Mouse (Mus musculus) forebrain, embryonic 16.5 days (tissue): ENCODE results near the gene Nsd1. TPM values are rescaled to one million over a fixed set of nuclear protein-coding genes. Genes with fewer than 3 reads are reported as not detected.
A peak's percentile ranks its signal among the peaks of the same experiment; 100 is the strongest.

Experiments used
- ATAC-seq: fragments of 200-750 bp; cut with Nextera tagmentation; 2 replicates; pipeline ENCODE4 v1.8.0; 2017; ENCODE audit warnings: mild to moderate bottlenecking, moderate library complexity
- H3K27ac ChIP-seq: fragments of 300-500 bp; sonication (generic); 2 replicates; pipeline ENCODE4 v1.5.1; 2014; ENCODE audit warnings: low read length, control low read depth
- H3K27me3 ChIP-seq: fragments of 300-500 bp; sonication (generic); replicated peaks from 2 replicates; pipeline ENCODE4 v1.6.1; 2014; ENCODE audit warnings: low read length; ENCODE audit not compliant: control insufficient read depth, insufficient read depth
- H3K36me3 ChIP-seq: fragments of 300-500 bp; sonication (generic); 2 replicates; pipeline ENCODE4 v1.6.1; 2014; ENCODE audit not compliant: control insufficient read depth, insufficient read depth
- H3K4me1 ChIP-seq: fragments of 300-500 bp; sonication (generic); replicated peaks from 2 replicates; pipeline ENCODE4 v1.6.1; 2014; ENCODE audit warnings: low read length; ENCODE audit not compliant: control insufficient read depth, insufficient read depth
- H3K4me2 ChIP-seq: fragments of 300-500 bp; sonication (generic); 2 replicates; pipeline ENCODE4 v1.6.1; 2014; ENCODE audit warnings: mild to moderate bottlenecking, low read length, control low read depth
- H3K4me3 ChIP-seq: fragments of 300-500 bp; sonication (generic); replicated peaks from 2 replicates; pipeline ENCODE4 v1.5.1; 2014; ENCODE audit warnings: mild to moderate bottlenecking, low read length, control low read depth
- H3K9ac ChIP-seq: fragments of 300-500 bp; sonication (generic); replicated peaks from 2 replicates; pipeline ENCODE4 v1.6.1; 2014; ENCODE audit warnings: low read depth, low read length, control low read depth
- H3K9me3 ChIP-seq: fragments of 300-500 bp; sonication (generic); 2 replicates; pipeline ENCODE4 v1.6.1; 2016; ENCODE audit warnings: low read length; ENCODE audit not compliant: control insufficient read depth
- WGBS: fragments of 180-500 bp; shearing (Covaris S2); extraction: QIAGEN DNeasy Blood & Tissue Kit; methylation state at CpG from one replicate; pipeline ENCODE4 v1.1.7; 2014; 5-methylcytosine and 5-hydroxymethylcytosine counted together
- polyA plus RNA-seq: library from polyadenylated mRNA; unstranded; fragments of >200 nt; fragmentation: Nextera tagmentation; extraction: Ambion mirVana; gene quantifications from 2 replicates; pipeline ENCODE4 v1.2.1, GENCODE M21; 2015

Gene Nsd1
- 52.4 and 53.1 TPM in 2 replicates for polyA plus RNA-seq

GRCm38 (mm10) chr13:55209649-55210192 lies at the start of gene Nsd1:
Gene Nsd1, plus strand, starts transcription at chr13:55209782.
- H3K36me3 ChIP-seq: no peaks in the 10 kb centered on the region
- ATAC-seq: no peak
- peak within 1 kb of the TSS; percentile 85 for H3K4me3 ChIP-seq
- H3K4me2 ChIP-seq: peak within 1 kb of the TSS; percentile 76
- no peaks in the 10 kb centered on the region for H3K27me3 ChIP-seq
- peaks cover 34% of the 10 kb centered on the region for H3K4me1 ChIP-seq
- H3K27ac ChIP-seq: peak within 1 kb of the TSS; percentile 97
- H3K9ac ChIP-seq: peak within 1 kb of the TSS; percentile 92
- WGBS: 25% methylated on average over 31 of the region's 31 CpGs
- no peaks in the 10 kb centered on the region for H3K9me3 ChIP-seq

- Histone ChIP-seq H3K27ac (no peak overlapping the region), H3K4me3 (no peak overlapping the region), H3K4me2 (no peak overlapping the region), H3K36me3 (no peaks in the 10 kb centered on the region), H3K27me3 (no peaks in the 10 kb centered on the region), H3K9ac (no peak overlapping the region), H3K9me3 (no peaks in the 10 kb centered on the region), H3K4me1 (no peaks in the 10 kb centered on the region)
- 69% methylated on average over 7 of the region's 7 CpGs for WGBS
- ATAC-seq: no peak
Measured at GRCm38 (mm10) chr13:55162365-55162764, 47.2 kb upstream of the Nsd1 start.

- no peak overlapping the region for H3K9ac ChIP-seq
- WGBS: 63% methylated on average over 5 of the region's 5 CpGs
- ATAC-seq: no peak
Measured at GRCm38 (mm10) chr13:55163553-55163952, 46.0 kb upstream of the Nsd1 start.

GRCm38 (mm10) chr13:55165831-55166339 lies 43.7 kb upstream of the Nsd1 start:
- Histone ChIP-seq H3K9ac (no peak overlapping the region), H3K4me2 (no peak overlapping the region), H3K4me1 (peaks cover 7% of the 10 kb centered on the region), H3K36me3 (no peaks in the 10 kb centered on the region), H3K4me3 (no peak overlapping the region), H3K27ac (no peak overlapping the region), H3K9me3 (no peaks in the 10 kb centered on the region), H3K27me3 (no peaks in the 10 kb centered on the region)
- 91% methylated on average over 16 of the region's 16 CpGs for WGBS
- no peak for ATAC-seq

More at GRCm38 (mm10) chr13:55163553-55163952, 46.0 kb upstream of the Nsd1 start:
- no peaks in the 10 kb centered on the region for H3K9me3 ChIP-seq
- no peak overlapping the region for H3K4me2 ChIP-seq
- H3K4me1 ChIP-seq: no peaks in the 10 kb centered on the region
- no peak overlapping the region for H3K27ac ChIP-seq
- no peak overlapping the region for H3K4me3 ChIP-seq
- no peaks in the 10 kb centered on the region for H3K27me3 ChIP-seq
- H3K36me3 ChIP-seq: no peaks in the 10 kb centered on the region

GRCm38 (mm10) chr13:55166806-55167725 lies 42.5 kb upstream of the Nsd1 start:
- H3K4me3 ChIP-seq: no peak overlapping the region
- no peaks in the 10 kb centered on the region for H3K36me3 ChIP-seq
- H3K9me3 ChIP-seq: no peaks in the 10 kb centered on the region
- WGBS: 88% methylated on average over 32 of the region's 32 CpGs
- H3K4me2 ChIP-seq: no peak overlapping the region
- peaks cover 19% of the 10 kb centered on the region for H3K4me1 ChIP-seq
- no peaks in the 10 kb centered on the region for H3K27me3 ChIP-seq
- no peak overlapping the region for H3K9ac ChIP-seq
- H3K27ac ChIP-seq: no peak overlapping the region
- no peak for ATAC-seq

GRCm38 (mm10) chr13:55167798-55168197 lies 41.8 kb upstream of the Nsd1 start:
- Histone ChIP-seq H3K27ac (no peak overlapping the region), H3K9me3 (no peaks in the 10 kb centered on the region), H3K4me3 (no peak overlapping the region), H3K9ac (no peak overlapping the region), H3K36me3 (no peaks in the 10 kb centered on the region), H3K4me2 (no peak overlapping the region), H3K27me3 (no peaks in the 10 kb centered on the region), H3K4me1 (peaks cover 24% of the 10 kb centered on the region)
- ATAC-seq: no peak
- WGBS: 91% methylated on average over 11 of the region's 11 CpGs

- no peaks in the 10 kb centered on the region for H3K9me3 ChIP-seq
- 85% methylated on average over 5 of the region's 5 CpGs for WGBS
- no peaks in the 10 kb centered on the region for H3K27me3 ChIP-seq
- H3K4me1 ChIP-seq: peaks cover 24% of the 10 kb centered on the region
- no peak overlapping the region for H3K9ac ChIP-seq
- no peak for ATAC-seq
- no peaks in the 10 kb centered on the region for H3K36me3 ChIP-seq
- no peak overlapping the region for H3K4me3 ChIP-seq
- no peak overlapping the region for H3K4me2 ChIP-seq
- no peak overlapping the region for H3K27ac ChIP-seq
Measured at GRCm38 (mm10) chr13:55168255-55168654, 41.3 kb upstream of the Nsd1 start.

GRCm38 (mm10) chr13:55168958-55169369 lies 40.6 kb upstream of the Nsd1 start:
- WGBS: 51% methylated on average over 13 of the region's 13 CpGs
- Histone ChIP-seq H3K9me3 (no peaks in the 10 kb centered on the region), H3K27ac (peak overlapping the region; percentile 52), H3K36me3 (no peaks in the 10 kb centered on the region), H3K4me1 (peaks cover 24% of the 10 kb centered on the region), H3K4me2 (no peak overlapping the region), H3K9ac (peak overlapping the region; percentile 16; the same call in 1 of the 2 replicates), H3K27me3 (no peaks in the 10 kb centered on the region), H3K4me3 (no peak overlapping the region)
- peak; percentile 81 for ATAC-seq
